Mouse (Mus musculus) stomach, embryonic 16.5 days (tissue): ENCODE measurements around the gene Zbtb21. TPM values are rescaled to one million over a fixed set of nuclear protein-coding genes. Genes with fewer than 3 reads are reported as not detected.

ENCODE experiments used
- ATAC-seq: fragments of 200-750 bp; cut with Nextera tagmentation; 2 replicates; pipeline ENCODE4 v1.8.0; 2017; ENCODE audit warnings: moderate number of reproducible peaks, moderate TSS enrichment; ENCODE audit not compliant: insufficient read depth, low FRiP score
- H3K27ac ChIP-seq: fragments of 300-500 bp; sonication (generic); 2 replicates; pipeline ENCODE4 v1.5.1; 2014; ENCODE audit warnings: low read length
- H3K27me3 ChIP-seq: fragments of 300-500 bp; sonication (generic); 2 replicates; pipeline ENCODE4 v1.6.1; 2014; ENCODE audit warnings: low read length, control low read depth, mixed read lengths; ENCODE audit not compliant: control insufficient read depth, insufficient read depth
- H3K36me3 ChIP-seq: fragments of 300-500 bp; sonication (generic); 2 replicates; pipeline ENCODE4 v1.6.1; 2014; ENCODE audit warnings: low read length; ENCODE audit not compliant: control insufficient read depth, insufficient read depth
- H3K4me1 ChIP-seq: fragments of 300-500 bp; sonication (generic); 2 replicates; pipeline ENCODE4 v1.6.1; 2014; ENCODE audit warnings: low read length, control low read depth, mixed read lengths; ENCODE audit not compliant: control insufficient read depth, insufficient read depth
- H3K4me2 ChIP-seq: fragments of 300-500 bp; sonication (generic); 2 replicates; pipeline ENCODE4 v1.6.1; 2014; ENCODE audit warnings: low read depth, low read length, mixed read lengths
- H3K4me3 ChIP-seq: fragments of 300-500 bp; sonication (generic); replicated peaks from 2 replicates; pipeline ENCODE4 v1.5.1; 2014; ENCODE audit warnings: mild to moderate bottlenecking, low read length
- H3K9ac ChIP-seq: fragments of 300-500 bp; sonication (generic); 2 replicates; pipeline ENCODE4 v1.6.1; 2014; ENCODE audit warnings: low read length
- H3K9me3 ChIP-seq: fragments of 300-500 bp; sonication (generic); replicated peaks from 2 replicates; pipeline ENCODE4 v1.6.1; 2016; ENCODE audit warnings: low read length, control low read depth; ENCODE audit not compliant: control insufficient read depth
- WGBS: fragments of 180-500 bp; shearing (Covaris S2); extraction: QIAGEN DNeasy Blood & Tissue Kit; methylation state at CpG from one replicate; pipeline ENCODE4 v1.1.7; 2014; 5-methylcytosine and 5-hydroxymethylcytosine counted together
- polyA plus RNA-seq: library from polyadenylated mRNA; unstranded; fragments of >200 nt; fragmentation: Nextera tagmentation; extraction: Ambion mirVana; gene quantifications from 2 replicates; pipeline ENCODE4 v1.2.1, GENCODE M21; 2015

The Zbtb21 gene
- polyA plus RNA-seq, 1 experiment from 2014 or later: 13.0 TPM

GRCm38 (mm10) chr16:97909356-97909755, 53.1 kb downstream of the Zbtb21 start:
- H3K27me3 ChIP-seq: no peaks in the 10 kb centered on the region
- no peak overlapping the region for H3K27ac ChIP-seq
- H3K4me1 ChIP-seq: no peaks in the 10 kb centered on the region
- peaks cover 2% of the 10 kb centered on the region; the same call in 1 of the 2 replicates for H3K36me3 ChIP-seq
- H3K4me2 ChIP-seq: no peak overlapping the region
- 94% methylated on average over 1 of the region's 1 CpGs for WGBS
- no peak overlapping the region for H3K4me3 ChIP-seq
- H3K9ac ChIP-seq: no peak overlapping the region
- no peaks in the 10 kb centered on the region for H3K9me3 ChIP-seq
- ATAC-seq: no peak

DNA sequence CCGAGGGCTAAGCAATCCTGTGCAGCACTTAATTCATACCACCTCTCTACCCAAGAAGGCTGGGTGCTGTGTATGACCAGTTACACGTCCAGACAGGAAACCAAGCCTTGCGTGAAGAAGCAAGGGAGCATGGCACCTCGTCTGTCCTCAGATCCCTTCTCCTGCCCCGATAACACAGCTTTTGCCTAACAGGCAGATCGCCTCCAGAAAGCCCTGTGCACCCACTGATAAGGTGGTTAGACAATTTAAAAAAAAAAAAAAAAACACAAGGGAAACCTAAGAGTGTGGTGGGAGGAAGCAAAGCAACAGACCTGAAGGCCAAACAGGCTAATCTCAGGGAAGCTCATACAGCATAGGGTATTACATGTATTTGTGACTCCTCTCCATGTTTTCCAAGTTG, 54.9 kb downstream of the Zbtb21 start:
- Histone ChIP-seq H3K36me3 (peaks cover 2% of the 10 kb centered on the region; the same call in 1 of the 2 replicates), H3K9me3 (no peaks in the 10 kb centered on the region), H3K9ac (no peak overlapping the region), H3K4me2 (no peak overlapping the region), H3K27me3 (no peaks in the 10 kb centered on the region), H3K27ac (no peak overlapping the region), H3K4me3 (no peak overlapping the region), H3K4me1 (no peaks in the 10 kb centered on the region)
- WGBS: 79% methylated on average over 6 of the region's 6 CpGs
- no peak for ATAC-seq

DNA sequence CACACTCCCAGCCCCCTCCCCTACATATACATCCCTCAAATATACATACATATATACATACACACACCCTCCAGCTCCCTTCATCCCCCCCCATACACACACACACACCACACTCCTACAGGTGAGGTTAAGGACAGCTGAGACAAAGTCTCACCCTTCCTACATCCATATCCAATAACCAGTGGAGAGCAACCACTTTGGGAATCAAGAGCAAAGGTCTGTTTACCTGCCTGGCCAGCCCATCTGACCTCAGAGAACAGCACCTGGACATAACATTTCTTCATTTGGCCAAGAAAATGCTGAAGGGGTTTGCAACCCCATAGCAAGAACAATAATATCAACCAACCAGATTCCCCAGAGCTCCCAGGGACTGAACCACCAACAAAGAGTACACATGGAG, 56.1 kb downstream of the Zbtb21 start:
- Histone ChIP-seq H3K4me2 (no peak overlapping the region), H3K4me3 (no peak overlapping the region), H3K27ac (no peak overlapping the region), H3K27me3 (no peaks in the 10 kb centered on the region), H3K36me3 (peaks cover 2% of the 10 kb centered on the region; the same call in 1 of the 2 replicates), H3K9me3 (no peaks in the 10 kb centered on the region), H3K4me1 (no peaks in the 10 kb centered on the region), H3K9ac (no peak overlapping the region)
- no peak for ATAC-seq

DNA sequence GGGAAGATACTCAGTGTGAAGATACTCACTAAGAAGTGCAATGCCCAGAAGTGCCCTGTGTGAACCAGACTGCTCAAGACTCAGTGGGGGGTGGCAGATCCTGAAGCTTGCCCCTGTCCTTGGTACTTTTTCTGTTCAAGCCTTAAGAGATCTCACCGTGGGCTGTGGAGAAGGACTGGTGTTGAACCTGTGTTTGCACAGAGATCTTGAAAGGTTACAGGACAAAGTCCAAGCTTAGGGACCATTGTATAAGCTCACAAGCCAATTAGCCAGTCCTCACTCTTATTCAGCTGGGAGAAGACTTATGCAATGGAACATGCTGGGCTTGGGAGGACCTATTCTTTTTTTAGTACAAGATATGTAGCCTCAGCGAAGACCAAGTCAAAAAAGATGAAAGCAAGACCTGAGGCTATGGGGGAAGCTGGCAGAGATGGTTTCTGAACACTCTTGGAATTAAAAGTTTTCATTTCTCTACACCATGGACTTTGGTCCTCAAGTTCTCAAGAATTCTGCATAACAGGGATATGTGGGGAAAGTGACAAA, 56.9 kb downstream of the Zbtb21 start:
- Histone ChIP-seq H3K27ac (no peak overlapping the region), H3K36me3 (peaks cover 2% of the 10 kb centered on the region; the same call in 1 of the 2 replicates), H3K27me3 (no peaks in the 10 kb centered on the region), H3K9ac (no peak overlapping the region), H3K9me3 (no peaks in the 10 kb centered on the region), H3K4me1 (no peaks in the 10 kb centered on the region), H3K4me3 (no peak overlapping the region), H3K4me2 (no peak overlapping the region)
- no peak for ATAC-seq
- 75% methylated on average over 2 of the region's 2 CpGs for WGBS

DNA sequence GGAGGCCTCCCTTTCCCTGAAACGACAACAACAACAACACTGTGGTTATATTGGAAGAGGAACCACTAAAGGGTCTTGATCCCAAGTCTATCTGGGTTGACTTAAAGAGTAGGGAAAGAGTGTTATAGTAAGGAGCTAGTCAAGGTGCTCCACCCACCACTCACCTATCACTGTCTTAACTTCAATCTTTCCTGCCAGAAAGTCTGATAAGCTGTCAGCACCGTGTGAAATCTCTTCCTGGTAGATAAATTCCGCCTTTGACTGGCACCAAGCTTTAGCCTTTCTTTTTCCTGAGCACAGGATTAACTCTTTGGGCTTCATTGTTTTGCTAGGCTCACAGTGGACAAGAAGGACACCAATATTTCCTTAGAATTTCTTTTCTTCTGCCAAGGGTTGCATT, 58.4 kb downstream of the Zbtb21 start:
- no peak for ATAC-seq
- no peak overlapping the region for H3K4me3 ChIP-seq
- H3K4me1 ChIP-seq: no peaks in the 10 kb centered on the region
- no peaks in the 10 kb centered on the region for H3K9me3 ChIP-seq
- 57% methylated on average over 3 of the region's 3 CpGs for WGBS
- H3K27me3 ChIP-seq: no peaks in the 10 kb centered on the region
- no peaks in the 10 kb centered on the region for H3K36me3 ChIP-seq
- H3K9ac ChIP-seq: no peak overlapping the region
- H3K27ac ChIP-seq: no peak overlapping the region
- no peak overlapping the region for H3K4me2 ChIP-seq

DNA sequence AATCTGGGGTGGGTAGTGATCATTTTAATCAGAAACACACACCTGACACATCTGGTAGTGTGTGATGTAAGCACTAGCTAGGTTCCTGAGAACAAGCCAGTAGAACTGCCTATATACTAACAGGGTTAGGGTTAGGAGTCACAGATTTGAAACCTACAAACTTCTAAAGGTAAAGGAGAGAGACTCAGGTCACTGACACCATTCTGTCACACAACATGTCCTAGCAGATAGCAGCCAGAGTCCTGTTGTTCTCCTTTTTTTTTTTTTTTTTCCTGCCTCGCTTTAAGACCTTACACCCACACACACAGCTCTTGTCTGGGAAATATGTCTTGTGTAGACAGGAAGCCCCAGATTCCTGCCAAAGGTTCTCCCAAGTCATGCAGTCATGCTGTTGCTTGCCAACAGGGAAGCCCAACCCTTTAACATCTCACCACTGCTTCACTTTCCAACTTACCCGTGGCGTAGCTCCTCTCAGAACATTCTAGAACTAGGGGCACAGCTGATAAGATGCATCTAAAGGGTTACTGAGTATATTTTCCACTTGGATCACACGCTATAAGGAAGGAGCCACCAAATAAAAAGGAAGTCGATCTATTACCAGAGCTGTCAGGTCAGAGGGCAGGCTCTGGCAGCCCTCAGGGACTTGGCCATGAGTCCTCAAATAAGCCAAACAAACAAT, 64.9 kb downstream of the Zbtb21 start:
- 46% methylated on average over 5 of the region's 5 CpGs for WGBS
- H3K36me3 ChIP-seq: no peaks in the 10 kb centered on the region
- H3K4me2 ChIP-seq: no peak overlapping the region
- H3K9ac ChIP-seq: no peak overlapping the region
- no peaks in the 10 kb centered on the region for H3K9me3 ChIP-seq
- no peaks in the 10 kb centered on the region for H3K27me3 ChIP-seq
- no peak overlapping the region for H3K4me3 ChIP-seq
- peak; percentile 71 for ATAC-seq
- H3K27ac ChIP-seq: no peak overlapping the region
- peaks cover 6% of the 10 kb centered on the region; the same call in 1 of the 2 replicates for H3K4me1 ChIP-seq

Other genes with a start within 250 kb of the Zbtb21 start
- 31.2 and 42.7 TPM in 2 replicates for gene Ripk4, start 198.8 kb downstream of the Zbtb21 start, polyA plus RNA-seq
- 10.0 and 10.4 TPM in 2 replicates for gene Prdm15, start 110.8 kb downstream of the Zbtb21 start, polyA plus RNA-seq
- gene C2cd2, start within 50 bp of the Zbtb21 start, polyA plus RNA-seq: 13.4 and 13.9 TPM in 2 replicates
- gene B230307C23Rik, start 34.7 kb upstream of the Zbtb21 start, polyA plus RNA-seq: 25.5 and 31.2 TPM in 2 replicates
- gene A630089N07Rik, start 119.8 kb upstream of the Zbtb21 start, polyA plus RNA-seq: 15.7 and 16.5 TPM in 2 replicates